Mouse (Mus musculus): ENCODE measurements around the gene Fhad1. TPM values are rescaled to one million over a fixed set of nuclear protein-coding genes. Genes with fewer than 3 reads are reported as not detected.

Fhad1 gene
- polyA plus RNA-seq, 1 experiment from 2014 or later: 5.2 TPM

- Histone ChIP-seq H3K4me1 (ENCODE audit: control insufficient read depth, insufficient read depth, low read length) (no peaks in the 10 kb centered on the region), H3K27me3 (ENCODE audit: control insufficient read depth, insufficient read depth, low read length) (no peaks in the 10 kb centered on the region), H3K4me2 (ENCODE audit: low read depth, low read length) (no peak overlapping the region), H3K27ac (ENCODE audit: low read depth, low read length) (no peak overlapping the region), H3K9ac (replicated peaks; ENCODE audit: low read depth, low read length) (no peak overlapping the region), H3K4me3 (ENCODE audit: low read depth, low read length) (no peak overlapping the region), H3K9me3 (ENCODE audit: control insufficient read depth, low read length) (peaks cover 5% of the 10 kb centered on the region; the same call in 1 of the 2 replicates), H3K36me3 (ENCODE audit: control insufficient read depth, insufficient read depth, low read length) (no peaks in the 10 kb centered on the region)
- no peak for ATAC-seq (ENCODE audit: low read depth)
- 21% methylated on average over 6 of the region's 6 CpGs for WGBS
These were observed 50.3 kb downstream of the Fhad1 start for GRCm38 (mm10) chr4:141964575-141964974.

- whole genome bisulfite sequencing: 84% methylated on average over 3 of the region's 3 CpGs
- Histone ChIP-seq H3K27ac (ENCODE audit: low read depth, low read length) (no peak overlapping the region), H3K9ac (replicated peaks; ENCODE audit: low read depth, low read length) (no peak overlapping the region), H3K36me3 (ENCODE audit: control insufficient read depth, insufficient read depth, low read length) (no peaks in the 10 kb centered on the region), H3K4me2 (ENCODE audit: low read depth, low read length) (no peak overlapping the region), H3K4me3 (ENCODE audit: low read depth, low read length) (no peak overlapping the region), H3K4me1 (ENCODE audit: control insufficient read depth, insufficient read depth, low read length) (no peaks in the 10 kb centered on the region), H3K27me3 (ENCODE audit: control insufficient read depth, insufficient read depth, low read length) (no peaks in the 10 kb centered on the region), H3K9me3 (ENCODE audit: control insufficient read depth, low read length) (peaks cover 5% of the 10 kb centered on the region; the same call in 1 of the 2 replicates)
- ATAC-seq (ENCODE audit: low read depth): no peak
These were observed 51.0 kb downstream of the Fhad1 start for GRCm38 (mm10) chr4:141963907-141964306.

GRCm38 (mm10) chr4:141962811-141963685, 51.8 kb downstream of the Fhad1 start:
- Histone ChIP-seq H3K4me1 (ENCODE audit: control insufficient read depth, insufficient read depth, low read length) (no peaks in the 10 kb centered on the region), H3K9me3 (ENCODE audit: control insufficient read depth, low read length) (peaks cover 5% of the 10 kb centered on the region; the same call in 1 of the 2 replicates), H3K4me2 (ENCODE audit: low read depth, low read length) (no peak overlapping the region), H3K36me3 (ENCODE audit: control insufficient read depth, insufficient read depth, low read length) (no peaks in the 10 kb centered on the region), H3K4me3 (ENCODE audit: low read depth, low read length) (no peak overlapping the region), H3K27me3 (ENCODE audit: control insufficient read depth, insufficient read depth, low read length) (no peaks in the 10 kb centered on the region), H3K9ac (replicated peaks; ENCODE audit: low read depth, low read length) (no peak overlapping the region), H3K27ac (ENCODE audit: low read depth, low read length) (no peak overlapping the region)
- no peak for ATAC-seq (ENCODE audit: low read depth)
- 10% methylated on average over 23 of the region's 23 CpGs for WGBS

GRCm38 (mm10) chr4:141960037-141960436, 54.8 kb downstream of the Fhad1 start:
- no peaks in the 10 kb centered on the region for H3K27me3 ChIP-seq (ENCODE audit: control insufficient read depth, insufficient read depth, low read length)
- no peak overlapping the region for H3K4me3 ChIP-seq (ENCODE audit: low read depth, low read length)
- WGBS: 85% methylated on average over 8 of the region's 8 CpGs
- H3K9me3 ChIP-seq (ENCODE audit: control insufficient read depth, low read length): peaks cover 5% of the 10 kb centered on the region; the same call in 1 of the 2 replicates
- no peak overlapping the region for H3K4me2 ChIP-seq (ENCODE audit: low read depth, low read length)
- no peaks in the 10 kb centered on the region for H3K36me3 ChIP-seq (ENCODE audit: control insufficient read depth, insufficient read depth, low read length)
- no peak overlapping the region for H3K27ac ChIP-seq (ENCODE audit: low read depth, low read length)
- ATAC-seq (ENCODE audit: low read depth): no peak
- no peak overlapping the region for H3K9ac ChIP-seq (replicated peaks; ENCODE audit: low read depth, low read length)
- H3K4me1 ChIP-seq (ENCODE audit: control insufficient read depth, insufficient read depth, low read length): no peaks in the 10 kb centered on the region

GRCm38 (mm10) chr4:141959615-141960014, 55.3 kb downstream of the Fhad1 start:
- WGBS: 78% methylated on average over 4 of the region's 4 CpGs
- ATAC-seq (ENCODE audit: low read depth): no peak

GRCm38 (mm10) chr4:141958614-141959375, 56.1 kb downstream of the Fhad1 start:
- no peaks in the 10 kb centered on the region for H3K27me3 ChIP-seq (ENCODE audit: control insufficient read depth, insufficient read depth, low read length)
- 0 out of 2 replicates have a peak overlapping the region, but pooled peaks have one; percentile 11 for H3K9ac ChIP-seq (replicated peaks; ENCODE audit: low read depth, low read length)
- no peaks in the 10 kb centered on the region for H3K36me3 ChIP-seq (ENCODE audit: control insufficient read depth, insufficient read depth, low read length)
- peak; percentile 35; the same call in 1 of the 2 replicates for ATAC-seq (ENCODE audit: low read depth)
- no peak overlapping the region for H3K4me3 ChIP-seq (ENCODE audit: low read depth, low read length)
- H3K9me3 ChIP-seq (ENCODE audit: control insufficient read depth, low read length): peaks cover 5% of the 10 kb centered on the region; the same call in 1 of the 2 replicates
- H3K4me2 ChIP-seq (ENCODE audit: low read depth, low read length): no peak overlapping the region
- 50% methylated on average over 7 of the region's 7 CpGs for WGBS
- no peak overlapping the region for H3K27ac ChIP-seq (ENCODE audit: low read depth, low read length)
- H3K4me1 ChIP-seq (ENCODE audit: control insufficient read depth, insufficient read depth, low read length): no peaks in the 10 kb centered on the region

More at GRCm38 (mm10) chr4:141959615-141960014, 55.3 kb downstream of the Fhad1 start:
- Histone ChIP-seq H3K36me3 (ENCODE audit: control insufficient read depth, insufficient read depth, low read length) (no peaks in the 10 kb centered on the region), H3K27me3 (ENCODE audit: control insufficient read depth, insufficient read depth, low read length) (no peaks in the 10 kb centered on the region), H3K9ac (replicated peaks; ENCODE audit: low read depth, low read length) (no peak overlapping the region), H3K9me3 (ENCODE audit: control insufficient read depth, low read length) (peaks cover 5% of the 10 kb centered on the region; the same call in 1 of the 2 replicates), H3K4me1 (ENCODE audit: control insufficient read depth, insufficient read depth, low read length) (no peaks in the 10 kb centered on the region), H3K4me2 (ENCODE audit: low read depth, low read length) (no peak overlapping the region), H3K27ac (ENCODE audit: low read depth, low read length) (no peak overlapping the region), H3K4me3 (ENCODE audit: low read depth, low read length) (no peak overlapping the region)

- no peaks in the 10 kb centered on the region for H3K4me1 ChIP-seq (ENCODE audit: control insufficient read depth, insufficient read depth, low read length)
- 7% methylated on average over 9 of the region's 9 CpGs for WGBS
- H3K9ac ChIP-seq (replicated peaks; ENCODE audit: low read depth, low read length): no peak overlapping the region
- H3K27ac ChIP-seq (ENCODE audit: low read depth, low read length): no peak overlapping the region
- peak; percentile 47; the same call in 1 of the 2 replicates for ATAC-seq (ENCODE audit: low read depth)
- no peak overlapping the region; the same call in 1 of the 2 replicates for H3K4me2 ChIP-seq (ENCODE audit: low read depth, low read length)
- no peaks in the 10 kb centered on the region for H3K27me3 ChIP-seq (ENCODE audit: control insufficient read depth, insufficient read depth, low read length)
- H3K9me3 ChIP-seq (ENCODE audit: control insufficient read depth, low read length): peaks cover 5% of the 10 kb centered on the region; the same call in 1 of the 2 replicates
- H3K36me3 ChIP-seq (ENCODE audit: control insufficient read depth, insufficient read depth, low read length): no peaks in the 10 kb centered on the region
- H3K4me3 ChIP-seq (ENCODE audit: low read depth, low read length): no peak overlapping the region
These were observed 56.7 kb downstream of the Fhad1 start for GRCm38 (mm10) chr4:141958188-141958587.

GRCm38 (mm10) chr4:141957740-141958139, 57.1 kb downstream of the Fhad1 start:
- Histone ChIP-seq H3K4me1 (ENCODE audit: control insufficient read depth, insufficient read depth, low read length) (no peaks in the 10 kb centered on the region), H3K9ac (replicated peaks; ENCODE audit: low read depth, low read length) (no peak overlapping the region), H3K27ac (ENCODE audit: low read depth, low read length) (no peak overlapping the region), H3K4me3 (ENCODE audit: low read depth, low read length) (no peak overlapping the region), H3K27me3 (ENCODE audit: control insufficient read depth, insufficient read depth, low read length) (no peaks in the 10 kb centered on the region), H3K9me3 (ENCODE audit: control insufficient read depth, low read length) (peaks cover 5% of the 10 kb centered on the region; the same call in 1 of the 2 replicates), H3K36me3 (ENCODE audit: control insufficient read depth, insufficient read depth, low read length) (no peaks in the 10 kb centered on the region), H3K4me2 (ENCODE audit: low read depth, low read length) (no peak overlapping the region; the same call in 1 of the 2 replicates)
- 34% methylated on average over 11 of the region's 11 CpGs for WGBS
- ATAC-seq (ENCODE audit: low read depth): peak; percentile 39; the same call in 1 of the 2 replicates
